Mouse (Mus musculus): ENCODE data around the gene Aes. TPM values are rescaled to one million over a fixed set of nuclear protein-coding genes. Genes with fewer than 3 reads are reported as not detected.

Aes gene
- 100 to 1,000 TPM; 821 to 843 TPM for total RNA-seq (2021)

- DNase-seq, result peak; percentile 85
These were observed at the start of gene Aes for GRCm38 (mm10) chr10:81559163-81559626. Gene Aes, plus strand, starts transcription at chr10:81559488.

DNA sequence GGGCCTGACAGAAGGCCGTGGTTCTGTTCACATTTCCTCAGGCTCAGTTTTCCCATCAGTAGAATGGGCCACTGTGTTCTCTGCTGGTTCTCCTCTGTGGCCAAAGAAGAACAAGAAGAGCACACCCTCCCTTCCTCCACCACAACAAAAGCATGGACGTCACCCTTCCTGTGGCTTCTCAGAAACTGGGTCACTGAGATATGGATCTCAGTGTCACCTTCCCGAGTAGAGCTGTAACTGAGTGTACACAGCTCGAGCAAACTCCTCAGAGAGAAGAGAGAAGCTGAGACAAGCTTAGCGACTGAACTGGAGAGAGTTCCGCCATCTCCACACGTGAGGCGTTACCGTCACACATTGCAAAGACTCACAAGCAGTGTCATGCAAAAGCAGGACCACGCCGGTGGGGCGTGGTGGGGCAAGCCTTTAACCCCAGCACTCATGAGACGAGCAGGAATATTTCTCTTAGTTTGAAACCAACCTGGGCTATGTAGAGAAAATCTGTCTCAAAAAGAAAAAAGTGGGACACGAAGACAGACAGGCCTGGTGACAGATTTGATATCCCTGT is 49.0 kb upstream of the Aes start:
- no peak for DNase-seq

DNA sequence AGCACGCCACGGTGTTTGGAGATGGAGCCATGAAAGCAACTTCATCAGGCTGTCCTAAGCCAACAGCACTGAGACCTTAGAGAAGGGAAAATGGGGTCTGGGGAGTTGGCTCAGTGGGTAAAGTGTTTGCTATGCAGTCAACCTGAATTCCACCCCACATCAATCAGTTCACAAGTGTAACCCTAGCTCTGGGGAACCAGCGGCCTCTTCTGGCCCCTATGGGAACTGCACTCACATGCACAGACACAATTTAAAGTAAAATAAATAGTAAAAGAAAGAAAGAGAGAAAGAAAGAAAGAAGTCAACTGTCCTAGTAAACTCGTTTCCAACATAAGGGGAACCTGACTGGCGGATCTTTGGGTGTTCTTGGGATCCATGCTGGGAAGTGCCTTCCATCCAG is 45.5 kb upstream of the Aes start:
- no peak for DNase-seq

DNA sequence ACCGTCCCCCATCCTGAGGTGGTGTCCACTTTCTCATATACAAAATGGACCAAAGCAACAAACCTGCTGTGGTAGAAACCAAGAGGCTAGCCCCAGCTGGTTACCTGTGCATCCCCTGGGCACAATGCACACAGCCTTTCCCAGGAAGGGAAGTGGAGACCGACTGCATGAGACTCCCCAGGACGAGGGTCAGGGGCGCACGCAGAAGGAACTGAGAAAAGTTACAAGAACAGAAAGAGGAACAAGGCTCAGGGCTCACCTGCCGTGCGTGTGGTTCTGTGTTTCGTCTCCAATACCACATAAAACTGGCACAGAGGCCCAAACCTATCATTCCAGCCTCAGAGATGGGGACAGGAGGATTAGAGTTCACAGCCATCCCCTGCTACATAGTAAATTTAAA is 42.1 kb upstream of the Aes start:
- DNase-seq, result no peak

- DNase-seq, result peak; percentile 82
These were observed 40.7 kb upstream of the Aes start for GRCm38 (mm10) chr10:81518546-81518945.

DNA sequence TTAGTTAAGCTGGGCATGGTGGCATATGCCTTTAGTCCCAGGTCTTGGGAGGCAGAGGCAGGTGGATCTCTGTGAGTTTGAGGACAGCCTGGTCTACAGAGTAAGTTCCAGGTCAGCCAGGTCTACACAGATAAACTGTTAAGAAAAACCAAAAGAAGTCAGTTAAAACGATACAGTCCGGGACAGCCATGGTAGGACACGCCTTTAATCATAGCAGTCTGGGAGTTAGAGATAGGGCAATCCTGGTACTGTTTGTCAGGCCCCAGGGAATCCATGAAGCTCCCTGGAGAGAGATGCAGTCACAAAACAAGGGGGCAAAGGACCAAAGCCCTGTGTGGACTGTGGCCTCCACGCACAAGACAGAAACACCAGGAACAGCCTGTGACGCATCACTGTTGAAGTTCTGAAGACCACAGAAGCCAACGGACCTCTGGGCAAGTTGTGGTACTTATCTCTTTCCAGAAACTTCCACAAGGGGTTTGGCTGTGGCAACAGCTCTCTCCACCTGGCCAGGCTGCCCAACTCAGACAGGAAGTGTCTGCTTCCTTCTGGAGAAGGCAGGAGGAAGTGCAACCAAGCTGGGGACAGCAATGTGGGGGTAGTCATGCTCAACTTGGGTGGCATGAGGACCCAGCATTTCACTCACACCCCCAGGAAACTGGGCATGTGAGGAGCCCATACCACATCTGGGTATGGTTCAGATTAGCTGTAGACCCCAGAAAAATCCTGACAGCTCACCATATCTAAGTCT is 39.9 kb upstream of the Aes start:
- DNase-seq, result no peak

DNA sequence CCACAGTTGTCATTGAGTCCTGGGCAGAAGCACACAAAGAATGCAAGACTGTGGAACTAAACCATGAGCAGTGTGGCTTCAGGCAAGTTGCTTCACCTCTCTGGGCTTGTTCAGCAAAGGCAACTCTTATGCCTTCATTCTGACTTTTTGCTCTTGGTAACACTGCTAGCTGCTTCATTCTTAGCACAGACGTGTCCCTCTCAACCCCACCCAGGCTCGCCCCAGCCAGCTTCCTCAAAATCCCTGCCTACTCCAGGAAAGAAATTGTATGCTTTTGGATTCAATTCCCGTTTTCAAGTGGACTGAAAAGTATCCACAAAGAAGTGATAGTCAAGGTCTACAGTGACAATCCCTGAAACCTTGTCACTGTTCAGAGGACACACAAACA is 39.3 kb upstream of the Aes start:
- DNase-seq, result no peak

GRCm38 (mm10) chr10:81523142-81523541 is 36.1 kb upstream of the Aes start:
- no peak for DNase-seq

- DNase-seq, result no peak
These were observed 35.7 kb upstream of the Aes start for GRCm38 (mm10) chr10:81523570-81523969.

DNA sequence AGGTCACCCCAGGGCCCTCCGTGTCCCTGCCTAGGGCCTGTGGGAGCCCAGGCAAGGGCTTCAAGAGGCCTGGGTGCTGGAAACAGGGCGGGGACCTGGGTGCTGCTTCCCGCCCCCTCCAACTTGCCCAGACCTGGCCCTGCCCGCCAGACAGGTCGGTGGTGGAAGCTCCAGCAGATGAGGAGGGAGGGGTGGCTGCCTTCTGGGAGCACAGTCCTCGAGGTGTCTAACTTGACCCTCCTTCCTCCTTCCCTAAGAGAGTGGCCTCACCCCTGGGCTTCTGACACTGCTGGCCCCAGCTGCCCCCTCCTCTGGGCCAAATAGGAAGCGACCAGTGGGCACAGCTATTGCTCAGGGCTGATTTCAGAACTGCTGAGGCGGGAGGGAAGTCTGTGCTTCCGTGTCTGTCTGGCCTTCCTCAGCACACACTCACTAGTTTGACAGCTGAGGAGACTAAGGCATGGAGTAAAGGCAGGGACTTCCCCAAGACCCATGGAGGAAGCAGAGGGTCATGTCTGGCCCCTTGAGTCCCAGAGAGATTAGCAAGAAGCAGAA is 35.2 kb upstream of the Aes start, which contains the start of gene Gna15:
TSS of gene Gna15 (minus strand) at position 175 of the 555 bp plus-strand sequence.
- no peak for DNase-seq

DNA sequence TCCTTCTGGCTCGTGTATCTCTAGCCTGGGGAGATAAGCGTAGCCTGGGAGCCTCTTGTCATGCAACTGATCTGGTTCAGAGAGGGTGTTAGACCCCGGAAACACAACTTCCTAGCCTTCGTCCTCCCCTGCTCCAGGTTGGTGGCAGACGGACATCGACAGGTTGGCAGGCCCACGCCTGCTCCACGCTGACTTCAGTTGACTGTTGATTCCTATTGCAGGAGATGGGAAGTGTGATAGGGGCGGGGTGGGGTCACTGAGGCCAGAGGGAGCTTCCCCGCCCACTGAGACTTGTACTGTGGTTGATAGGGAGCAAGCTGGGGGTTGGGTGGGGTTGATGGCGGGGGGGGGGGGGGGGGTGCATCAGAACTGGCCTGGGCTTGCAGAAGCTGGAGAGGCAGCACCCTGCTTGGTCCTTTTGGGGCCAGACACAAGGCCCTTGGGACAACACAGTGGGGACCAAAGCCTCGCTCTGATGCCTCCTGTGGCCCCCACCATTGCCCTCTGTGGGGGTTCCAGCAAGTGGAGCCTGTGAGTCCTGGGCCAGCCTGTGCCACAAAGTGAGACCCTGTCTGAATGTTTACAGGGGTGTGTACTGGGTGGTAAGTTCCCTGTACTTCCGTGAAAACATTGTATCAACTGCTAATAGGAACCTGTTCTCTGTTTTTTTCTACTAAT is 34.1 kb upstream of the Aes start:
- no peak for DNase-seq

GRCm38 (mm10) chr10:81526779-81527178 is 32.5 kb upstream of the Aes start:
- DNase-seq, result peak; percentile 90

DNA sequence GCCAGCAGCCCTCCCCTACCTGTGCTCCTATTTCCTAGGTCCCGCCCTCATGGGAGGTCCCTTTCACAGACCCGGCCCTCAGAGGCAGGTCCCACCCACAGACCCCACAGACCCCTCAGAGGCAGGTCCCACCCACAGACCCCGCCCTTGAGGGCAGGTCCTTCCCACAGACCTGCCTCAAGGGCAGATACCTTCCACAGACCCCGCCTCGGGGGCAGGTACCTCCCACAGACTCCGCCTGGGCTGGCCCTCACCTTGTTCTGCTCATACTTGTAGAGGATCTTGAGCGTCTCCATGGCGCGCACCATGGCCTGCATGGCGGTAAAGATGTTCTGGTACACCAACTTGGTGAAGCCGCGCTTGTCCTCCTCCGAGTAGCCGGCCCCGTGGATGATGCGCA is 24.5 kb upstream of the Aes start:
- DNase-seq, result no peak

DNA sequence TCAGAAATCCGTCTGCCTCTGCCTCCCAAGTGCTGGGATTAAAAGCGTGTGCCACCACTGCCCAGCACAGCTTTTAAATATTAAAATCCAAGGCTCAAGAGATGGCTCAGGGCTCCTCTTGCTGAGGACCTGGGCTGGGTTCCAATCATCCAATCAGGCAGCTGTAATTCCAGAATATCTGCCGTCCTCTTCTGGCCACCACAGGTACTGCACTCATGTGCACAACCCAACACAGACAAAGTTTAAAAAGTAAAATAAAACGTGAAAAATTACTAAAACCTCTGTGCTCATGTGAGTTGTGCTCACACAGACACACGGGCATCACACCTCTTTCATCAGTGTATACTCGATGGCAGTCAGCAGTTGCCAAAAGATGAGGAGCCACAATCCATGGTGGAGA is 22.6 kb upstream of the Aes start:
- DNase-seq, result peak; percentile 41

GRCm38 (mm10) chr10:81537429-81537828 is 21.9 kb upstream of the Aes start:
- no peak for DNase-seq

GRCm38 (mm10) chr10:81538321-81539048 is 20.8 kb upstream of the Aes start:
- DNase-seq, result no peak

- DNase-seq, result no peak
These were observed 17.9 kb upstream of the Aes start for GRCm38 (mm10) chr10:81541363-81541762.

- peak; percentile 74 for DNase-seq
These were observed 17.5 kb upstream of the Aes start for GRCm38 (mm10) chr10:81541803-81542202.

DNA sequence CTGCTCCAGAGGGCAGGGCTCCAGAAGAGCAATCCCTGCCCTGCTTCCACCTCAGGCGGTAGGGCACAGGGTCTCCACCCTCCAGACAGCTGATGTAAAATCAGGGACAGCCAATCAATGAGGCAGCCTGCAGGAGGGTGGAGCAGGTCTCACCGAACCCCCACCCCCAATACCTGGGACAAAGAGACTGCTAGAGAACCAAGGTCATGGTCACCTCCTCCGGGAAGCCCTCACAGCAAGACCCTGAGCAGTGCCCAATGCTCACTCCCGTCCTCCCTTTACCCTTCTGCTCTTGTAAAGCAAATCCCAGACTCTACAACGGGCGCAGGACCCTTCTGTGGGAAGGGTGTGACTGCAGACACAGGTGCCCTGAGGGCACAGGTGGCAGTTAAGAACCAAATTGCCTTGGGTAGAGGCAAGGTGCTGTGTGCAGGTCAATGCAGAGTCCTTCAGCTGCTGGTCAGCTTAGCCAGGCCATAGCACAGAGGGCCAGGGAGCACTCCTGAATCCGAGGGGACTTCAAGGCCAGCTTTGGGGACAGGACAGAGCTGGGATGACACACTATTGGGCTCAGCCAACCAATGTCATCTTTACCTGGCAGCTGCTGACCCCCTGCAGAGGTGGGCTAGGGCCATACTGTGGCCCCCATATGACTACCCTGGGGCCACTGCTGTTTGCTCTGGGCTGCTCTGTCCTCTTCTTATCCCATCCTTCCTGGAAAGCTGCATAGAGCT is 16.4 kb upstream of the Aes start:
- no peak for DNase-seq

DNA sequence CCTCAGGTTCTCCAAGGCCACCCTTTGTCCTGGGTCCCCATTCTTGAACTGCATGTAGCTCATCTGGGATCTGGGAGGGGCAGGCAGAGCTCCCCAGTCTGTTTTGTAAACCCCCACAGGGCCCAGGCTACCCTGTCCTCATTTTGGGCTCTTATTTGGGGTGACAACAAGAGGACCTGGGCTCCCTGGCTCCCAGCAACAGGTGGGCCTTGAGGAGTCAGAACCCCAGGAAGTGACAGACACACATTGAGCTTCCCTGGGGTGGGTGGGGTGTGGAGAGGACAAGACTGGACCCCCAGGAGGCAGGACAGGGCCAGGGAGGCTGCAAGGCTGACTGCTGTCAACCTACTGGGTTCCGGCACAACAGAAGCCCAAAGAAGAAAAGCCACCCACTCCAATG is 15.7 kb upstream of the Aes start:
- DNase-seq, result no peak

- no peak for DNase-seq
These were observed 14.8 kb upstream of the Aes start for GRCm38 (mm10) chr10:81544296-81545160.
